Mouse (Mus musculus) forelimb bud, embryonic 11.5 days (tissue): ENCODE measurements at regions not wholly inside any gene's neighbourhood (a gene's known extent, or its start where the extent isn't known, plus 50 kb on each side); places are given as distances from the start of the nearest gene placed in this dataset.

Source experiments
- DNase-seq: peaks from one replicate; pipeline ENCODE4 v3.0.0-alpha.2; 2012; ENCODE audit warnings: low read depth, low spot score

DNA sequence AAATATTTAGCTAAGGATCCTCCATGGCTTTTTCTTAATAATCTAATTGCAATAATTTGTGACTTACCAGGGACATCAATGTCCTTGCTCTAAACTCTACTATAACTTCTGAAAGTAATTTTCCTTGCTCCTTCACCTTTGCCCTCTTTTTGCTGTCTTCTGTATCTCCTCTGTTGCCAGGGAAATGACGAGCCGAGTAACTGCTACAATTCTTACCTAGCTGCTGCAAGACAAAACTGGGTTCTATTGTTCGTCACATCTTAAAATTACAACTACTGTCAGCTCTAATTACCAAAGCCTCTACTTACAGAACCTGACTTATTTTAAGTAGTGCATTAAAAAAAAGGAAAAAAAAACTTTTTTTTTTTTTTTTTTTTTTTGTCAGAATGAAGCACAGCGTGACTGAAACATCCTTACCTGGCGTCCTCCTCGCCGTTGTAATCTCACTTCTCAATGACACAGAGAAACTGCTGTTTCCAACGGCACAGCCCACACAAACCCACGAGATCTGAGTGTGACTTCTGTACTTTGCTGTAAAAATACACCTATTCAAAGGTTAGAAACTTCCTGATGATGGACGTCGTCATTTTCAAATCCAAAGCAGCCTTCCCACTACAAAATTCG, 389.4 kb downstream of the Plk2 start:
- DNase-seq = no peak

GRCm38 (mm10) chr13:110784822-110785221, 390.0 kb downstream of the Plk2 start:
- no peak for DNase-seq

DNA sequence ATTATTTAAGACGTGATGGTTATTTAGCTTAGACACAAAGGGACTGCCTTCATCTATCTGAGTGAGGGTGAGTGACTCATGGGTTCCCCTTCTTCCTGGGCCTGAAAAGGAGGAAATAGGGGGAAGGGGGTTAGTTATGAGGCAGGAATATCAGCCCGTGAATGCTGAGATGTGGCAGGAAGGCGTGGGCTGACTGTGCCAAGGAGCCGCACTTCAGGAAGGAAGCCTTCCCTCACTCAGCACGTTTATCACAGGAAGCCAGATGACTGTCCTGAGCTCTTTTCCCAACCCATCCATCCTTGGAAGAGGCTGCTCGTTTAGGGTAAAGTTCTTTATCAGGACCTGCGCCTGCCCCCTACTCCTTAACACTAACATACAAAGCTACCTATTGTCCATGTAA, 403.5 kb downstream of the Plk2 start:
- no peak for DNase-seq

- no peak for DNase-seq
These were observed 408.0 kb downstream of the Plk2 start for GRCm38 (mm10) chr13:110802841-110803240.

GRCm38 (mm10) chr13:110812401-110812800, 417.6 kb downstream of the Plk2 start:
- DNase-seq = no peak

- DNase-seq = no peak
These were observed 419.2 kb downstream of the Plk2 start for GRCm38 (mm10) chr13:110814066-110814465.

DNA sequence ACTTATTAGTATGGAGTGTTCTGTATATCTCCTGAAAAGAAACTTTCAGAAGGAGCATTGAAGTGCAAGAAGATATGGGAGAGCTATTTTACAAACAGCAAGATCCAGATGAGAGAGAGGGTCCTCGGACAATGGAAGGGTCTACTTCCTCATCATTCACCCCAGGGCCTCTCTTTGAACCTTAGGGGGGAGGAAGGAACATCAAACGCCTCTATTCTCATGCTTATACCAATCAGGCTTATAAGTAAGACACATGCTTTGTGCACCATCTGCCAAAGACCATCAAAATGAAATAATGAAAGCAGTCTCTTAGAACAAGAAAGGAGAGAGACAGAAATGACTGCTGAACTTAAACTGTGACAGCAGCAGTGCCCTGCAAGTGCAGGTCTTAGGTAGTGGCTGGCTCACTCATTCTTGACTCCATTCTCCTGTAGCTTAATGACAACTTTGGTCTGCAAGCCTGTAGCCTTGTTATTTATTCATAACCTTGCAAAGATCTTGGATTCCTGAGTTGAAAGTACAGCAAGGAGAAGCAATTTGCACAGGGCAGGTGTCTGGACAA, 424.5 kb downstream of the Plk2 start:
- no peak for DNase-seq

- no peak for DNase-seq
These were observed 429.9 kb upstream of the Actbl2 start for GRCm38 (mm10) chr13:110824878-110825277.

DNA sequence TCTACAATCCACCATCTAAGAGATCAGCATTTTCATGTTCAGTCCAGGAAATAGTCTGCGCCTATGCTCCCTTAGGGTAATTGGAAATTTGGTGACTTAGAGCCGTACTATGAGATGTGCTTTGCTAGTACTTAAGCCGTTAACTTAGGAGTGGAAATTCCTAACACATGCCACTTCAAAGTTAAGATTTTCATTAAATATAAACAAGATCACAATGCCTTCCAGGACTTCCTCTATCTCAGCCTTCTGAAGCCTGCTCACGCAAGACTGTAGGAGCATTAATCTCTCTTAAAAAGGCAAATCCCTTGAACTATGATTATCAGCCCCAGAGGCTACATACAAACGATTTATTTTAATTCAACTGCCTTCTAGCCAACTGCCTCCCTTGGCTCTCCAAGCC, 422.4 kb upstream of the Actbl2 start:
- no peak for DNase-seq

DNA sequence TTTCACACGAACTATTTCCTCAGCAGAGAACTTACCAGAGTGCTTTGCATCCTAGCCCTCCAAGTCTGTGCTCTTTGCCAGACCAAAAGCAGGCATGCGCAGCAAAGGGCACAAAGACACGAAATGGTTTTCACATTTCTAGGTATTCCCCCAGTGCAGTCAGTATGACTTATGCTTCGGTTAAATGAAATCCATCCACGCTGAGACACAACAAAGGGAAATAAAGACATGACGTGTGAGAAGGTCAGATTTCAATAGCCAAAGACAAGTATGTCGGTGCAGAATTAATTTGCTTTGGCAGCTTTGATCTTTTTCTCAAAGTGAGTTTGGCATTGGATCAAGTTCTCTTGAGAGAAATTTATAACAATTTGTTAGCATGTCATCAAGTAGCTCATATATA, 417.9 kb upstream of the Actbl2 start:
- peak; percentile 72 for DNase-seq

DNA sequence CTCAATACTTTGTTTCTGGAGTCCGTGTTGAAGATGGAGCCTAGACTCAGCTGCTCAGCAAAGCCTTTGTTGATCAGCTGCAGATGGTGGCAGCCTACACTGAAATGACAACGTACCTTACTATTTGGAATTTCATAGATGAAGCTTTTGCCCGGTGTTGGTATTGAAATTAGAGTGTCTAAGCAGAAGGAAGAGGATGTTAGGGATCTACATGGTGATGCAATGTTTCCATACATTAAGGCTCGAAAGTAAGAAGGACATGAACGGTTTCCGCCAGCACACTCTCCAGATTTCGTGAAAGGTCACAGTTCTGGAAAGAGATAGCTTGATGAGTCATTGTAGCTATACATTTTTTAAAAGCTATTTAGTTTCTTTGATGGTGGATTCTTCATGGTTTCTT, 412.9 kb upstream of the Actbl2 start:
- DNase-seq = no peak

GRCm38 (mm10) chr13:110845695-110846094, 409.1 kb upstream of the Actbl2 start:
- no peak for DNase-seq

- DNase-seq = peak; percentile 48
These were observed 401.7 kb upstream of the Actbl2 start for GRCm38 (mm10) chr13:110852996-110853727.

DNA sequence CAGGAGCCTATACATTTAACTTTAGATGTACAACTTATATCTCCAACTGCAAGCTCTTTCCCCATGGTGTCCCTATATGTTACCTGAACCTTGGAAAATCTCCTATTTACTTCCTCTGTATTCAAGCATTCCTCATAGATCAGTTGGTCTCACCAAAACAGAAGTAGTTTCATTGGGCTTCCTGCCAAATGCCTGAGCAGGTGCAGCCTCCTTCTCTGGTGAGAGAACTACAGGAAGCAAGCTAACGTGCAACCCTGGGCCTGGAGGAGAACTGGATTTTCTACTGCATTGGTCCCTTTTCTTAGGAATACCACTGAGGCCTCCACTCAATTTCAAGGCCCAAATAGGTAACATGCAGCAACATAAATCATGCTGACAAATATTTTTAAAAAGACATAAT, 400.6 kb upstream of the Actbl2 start:
- DNase-seq = no peak

- DNase-seq = peak; percentile 29
These were observed 388.8 kb upstream of the Actbl2 start for GRCm38 (mm10) chr13:110865902-110866512.

GRCm38 (mm10) chr13:110866713-110867112, 388.1 kb upstream of the Actbl2 start:
- DNase-seq = peak; percentile 53

DNA sequence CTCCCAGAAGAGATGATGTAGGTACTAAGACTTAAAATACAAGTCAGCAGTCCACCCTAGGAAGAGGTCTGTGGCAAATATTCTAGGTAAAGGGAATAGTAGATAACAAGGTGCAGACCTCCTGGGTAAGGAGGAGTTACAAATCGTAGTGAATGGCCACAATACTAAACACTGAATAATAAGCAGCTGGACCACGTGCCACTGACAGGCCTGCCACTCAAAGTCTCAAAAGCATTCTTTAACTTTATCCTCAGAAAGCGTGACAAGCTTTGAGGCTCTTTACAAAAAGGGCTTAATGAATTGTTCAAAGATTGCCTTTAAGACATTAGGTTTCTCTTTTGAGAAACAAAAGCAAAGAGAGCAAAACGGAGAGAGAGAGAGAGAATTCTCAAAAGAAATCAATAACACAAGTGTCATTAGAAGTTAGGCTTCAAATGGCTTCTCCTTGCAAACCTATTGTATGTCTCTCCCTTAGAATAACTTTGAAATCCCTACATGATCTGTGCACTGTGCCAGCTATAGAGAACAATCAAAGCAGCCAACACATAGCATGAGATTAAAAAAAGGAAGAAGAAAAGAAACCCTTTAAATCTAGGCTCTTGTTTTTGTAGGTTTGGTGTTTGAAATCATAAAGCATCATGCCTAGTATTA, 383.6 kb upstream of the Actbl2 start:
- DNase-seq = no peak

DNA sequence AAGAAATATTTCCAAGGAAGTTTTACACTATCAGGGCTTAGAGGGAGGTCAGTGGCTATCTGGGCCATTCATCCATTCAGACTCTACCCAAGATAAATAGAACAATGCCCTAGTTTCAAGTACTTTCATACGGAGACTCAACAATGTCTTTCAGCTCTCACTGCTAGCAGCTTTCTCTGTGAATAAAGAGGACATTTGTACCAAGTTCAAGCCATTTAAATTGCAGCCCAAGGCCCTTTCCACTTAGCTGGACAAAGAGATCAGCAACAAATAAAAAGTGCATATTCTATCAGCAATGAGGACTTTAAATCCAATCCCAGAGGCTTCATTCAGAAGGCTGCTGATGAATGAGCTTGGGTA, 383.1 kb upstream of the Actbl2 start:
- DNase-seq = no peak

GRCm38 (mm10) chr13:110881573-110881972, 373.2 kb upstream of the Actbl2 start:
- DNase-seq = no peak

DNA sequence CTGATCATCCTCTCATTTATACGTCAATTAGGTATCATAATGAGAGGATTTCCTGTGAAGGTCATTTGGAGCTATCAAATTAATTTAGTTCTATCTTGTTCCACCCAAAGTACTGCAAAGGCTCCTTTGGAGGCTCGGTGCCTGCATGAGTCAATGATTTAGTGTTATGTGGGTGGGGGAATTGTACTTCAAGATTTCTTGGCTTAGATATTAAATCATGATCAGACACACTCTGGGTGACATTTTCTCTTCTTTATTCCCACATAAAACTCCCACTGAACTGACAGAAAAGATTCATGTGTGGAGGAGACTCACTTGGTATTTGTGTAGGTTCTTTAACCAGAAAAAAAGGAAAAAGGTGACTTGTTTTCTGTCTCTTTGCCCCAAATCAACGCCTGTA, 372.6 kb upstream of the Actbl2 start:
- DNase-seq = no peak

DNA sequence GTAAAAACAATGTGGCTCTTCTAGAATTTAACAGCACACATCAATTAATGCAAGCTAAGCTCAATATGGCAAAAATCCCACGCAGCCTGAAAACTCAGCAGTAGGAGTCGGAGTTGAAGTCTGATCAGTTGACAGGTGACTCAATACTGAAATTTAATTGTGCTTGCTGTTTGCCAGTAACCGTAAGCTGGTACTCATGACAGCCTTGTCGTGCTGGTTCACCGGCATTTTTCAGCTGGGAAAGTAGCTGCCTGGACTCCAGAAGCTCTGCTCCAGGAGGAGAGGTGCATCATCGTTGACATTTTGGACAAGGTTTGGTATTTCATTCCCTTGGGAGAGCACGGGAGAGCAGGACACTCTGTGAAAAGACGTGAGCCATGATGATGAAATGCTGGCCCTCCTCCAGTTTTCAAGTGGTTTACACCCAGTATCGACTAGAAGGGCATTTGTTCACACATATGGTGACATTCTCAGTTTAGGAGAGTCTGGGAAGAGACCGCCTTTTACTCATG, 372.1 kb upstream of the Actbl2 start:
- no peak for DNase-seq

GRCm38 (mm10) chr13:110893909-110894308, 360.9 kb upstream of the Actbl2 start:
- DNase-seq = no peak
